9 mouse cellular contexts compared by ENCODE assay signal in the genomic region with DNA sequence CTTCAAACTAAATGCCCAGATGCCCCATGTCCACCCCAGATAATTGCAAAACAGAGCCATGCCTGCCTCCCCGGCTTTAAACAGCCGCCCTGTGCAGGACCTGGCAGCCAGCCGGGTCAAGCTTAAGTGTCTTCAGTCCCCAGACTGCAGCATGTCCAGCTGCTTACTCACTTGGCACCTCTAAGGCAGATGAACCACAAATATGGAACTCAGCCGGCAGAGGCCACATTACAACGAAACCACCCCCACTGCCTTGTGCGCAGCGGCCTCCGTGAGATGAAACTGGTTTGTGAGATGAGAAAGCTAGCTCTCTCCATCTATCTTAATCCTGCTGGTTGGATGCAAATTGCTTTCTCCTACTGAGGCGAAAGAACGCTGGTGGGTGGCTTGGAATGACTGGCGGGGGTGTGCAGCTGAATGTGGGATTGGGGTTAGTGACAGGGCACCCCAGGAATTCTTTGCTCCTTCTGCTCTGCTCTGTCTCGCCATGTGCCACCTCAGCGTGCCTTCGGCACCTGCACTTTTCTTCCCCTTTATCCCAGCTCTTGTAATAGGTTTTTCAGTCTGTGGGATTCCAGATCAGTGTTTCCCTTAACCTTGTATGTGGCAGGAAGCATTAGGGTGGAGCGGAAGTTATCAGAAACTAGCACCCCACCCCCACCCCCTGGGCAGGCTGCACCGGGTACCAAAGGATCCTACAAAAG. TPM values are rescaled to one million over a fixed set of nuclear protein-coding genes. Genes with fewer than 3 reads are reported as not detected.
A peak's percentile ranks its signal among the peaks of the same experiment; 100 is the strongest.
DNase-seq lines count a peak whose midpoint lies in the region; ATAC-seq and TF ChIP-seq lines count a peak whose summit lies in the region.
"Had no signal": no experiment of that assay in that cellular context is flagged by ENCODE, and none has a peak within 500 bp of the region (broad histone marks: within the 10 kb centered on the region; RNA-seq: fewer than 3 reads in every experiment).

No protein-coding gene starts in this region.

- peak; percentile 79 for DNase-seq in lung, embryonic 14.5 days
- DNase-seq in lung, adult 2 months = no peak
- DNase-seq in urinary bladder, postnatal 36 days (ENCODE audit: low spot score in 2 of 2) = peak; percentile 18 to 65
- DNase-seq in T-cell, adult 2 months (ENCODE audit: low spot score) = no peak
- DNase-seq in thymus, adult 18-20 months = no peak

- no peak overlapping the region for H3K4me2 ChIP-seq in lung, embryonic 14.5 days
- peak overlapping the region; percentile 25 for H3K4me2 ChIP-seq in heart, embryonic 14.5 days (ENCODE audit: low read length)
- peak overlapping the region; percentile 17; the same call in 1 of the 2 replicates for H3K4me2 ChIP-seq in lung, embryonic 16.5 days (ENCODE audit: low read depth, low read length)

- TF ChIP-seq POLR2A in lung, adult 2 months (IDR thresholded peaks at IDR 0.05; ENCODE audit: borderline replicate concordance, extremely low read depth, low read depth, low read length) = no peak

- ATAC-seq in lung, embryonic 14.5 days (ENCODE audit: insufficient read depth) = peak; percentile 76
- ATAC-seq in common myeloid progenitor, adult 5-6 weeks (replicated peaks; ENCODE audit: low read depth, poor library complexity, severe bottlenecking) = 0 out of 2 replicates have a peak, but pooled peaks have one; percentile 22
- ATAC-seq in heart, embryonic 14.5 days (ENCODE audit: insufficient number of reproducible peaks, insufficient read depth, low FRiP score, low read depth) = no peak
- peak; percentile 95 for ATAC-seq in lung, embryonic 16.5 days (ENCODE audit: low read depth)

- no peaks in the 10 kb centered on the region for H3K27me3 ChIP-seq in lung, embryonic 14.5 days (ENCODE audit: insufficient read depth, low read length)
- H3K27me3 ChIP-seq in heart, embryonic 14.5 days (ENCODE audit: control insufficient read depth, insufficient read depth, low read length) = no peaks in the 10 kb centered on the region
- H3K27me3 ChIP-seq in lung, embryonic 16.5 days (ENCODE audit: control insufficient read depth, insufficient read depth, low read depth, low read length) = no peaks in the 10 kb centered on the region

- H3K4me1 ChIP-seq in lung, embryonic 14.5 days (ENCODE audit: insufficient read depth) = peaks cover 9% of the 10 kb centered on the region; the same call in 1 of the 2 replicates
- no peaks in the 10 kb centered on the region; the same call in 1 of the 2 replicates for H3K4me1 ChIP-seq in lung, adult 2 months (ENCODE audit: control insufficient read depth, insufficient read depth, low read length)
- H3K4me1 ChIP-seq in heart, embryonic 14.5 days (ENCODE audit: control insufficient read depth in 2 of 2, insufficient read depth in 2 of 2, low read length in 2 of 2) = peaks cover 0 to 6% of the 10 kb centered on the region in 2 experiments; a peak in 2 of 4 replicates
- H3K4me1 ChIP-seq in lung, embryonic 16.5 days (replicated peaks; ENCODE audit: control insufficient read depth, insufficient read depth, low read length) = peaks cover 9% of the 10 kb centered on the region; the same call in 1 of the 2 replicates

- TF ChIP-seq CTCF in lung, embryonic 14.5 days (IDR thresholded peaks at IDR 0.05; ENCODE audit: low read depth) = no peak
- TF ChIP-seq CTCF in lung, adult 2 months (IDR thresholded peaks at IDR 0.05; ENCODE audit: insufficient read depth, low read length) = no peak

- peak overlapping the region; percentile 13; the same call in 1 of the 2 replicates for H3K9ac ChIP-seq in lung, embryonic 14.5 days
- no peak overlapping the region for H3K9ac ChIP-seq in heart, embryonic 14.5 days (ENCODE audit: low read length)
- peak overlapping the region; percentile 28; the same call in 1 of the 2 replicates for H3K9ac ChIP-seq in lung, embryonic 16.5 days (ENCODE audit: low read length)

- no peak overlapping the region for H3K4me3 ChIP-seq in lung, embryonic 14.5 days (ENCODE audit: low read depth, low read length)
- no peak overlapping the region for H3K4me3 ChIP-seq in lung, adult 2 months (replicated peaks; ENCODE audit: extremely low read depth, low read depth, low read length)
- H3K4me3 ChIP-seq in heart, embryonic 14.5 days (ENCODE audit: control insufficient read depth in 1 of 2, insufficient read depth in 1 of 2, low read depth in 1 of 2, low read length in 2 of 2) = no peak overlapping the region
- H3K4me3 ChIP-seq in lung, embryonic 16.5 days (ENCODE audit: low read length) = no peak overlapping the region

- no peaks in the 10 kb centered on the region for H3K9me3 ChIP-seq in lung, embryonic 14.5 days (ENCODE audit: low read depth, low read length)
- no peaks in the 10 kb centered on the region for H3K9me3 ChIP-seq in heart, embryonic 14.5 days (ENCODE audit: control insufficient read depth, low read length)
- H3K9me3 ChIP-seq in lung, embryonic 16.5 days (ENCODE audit: control insufficient read depth, low read length) = 0 out of 2 replicates have a peak, but pooled peaks cover 4% of the 10 kb centered on the region

- 31% methylated on average over 16 of the region's 16 CpGs for WGBS in lung, embryonic 14.5 days
- 49% methylated on average over 16 of the region's 16 CpGs for WGBS in lung, adult 2 months
- 34% methylated on average over 16 of the region's 16 CpGs for WGBS in heart, embryonic 14.5 days
- 39% methylated on average over 16 of the region's 16 CpGs for WGBS in lung, embryonic 16.5 days

- H3K36me3 ChIP-seq in lung, embryonic 14.5 days (ENCODE audit: insufficient read depth) = no peaks in the 10 kb centered on the region
- H3K36me3 ChIP-seq in heart, embryonic 14.5 days (ENCODE audit: control insufficient read depth, insufficient read depth, low read length) = no peaks in the 10 kb centered on the region
- H3K36me3 ChIP-seq in lung, embryonic 16.5 days (ENCODE audit: control insufficient read depth, insufficient read depth, low read length) = no peaks in the 10 kb centered on the region

- 0 out of 2 replicates have a peak overlapping the region, but pooled peaks have one; percentile 18 for H3K27ac ChIP-seq in lung, embryonic 14.5 days (ENCODE audit: low read depth)
- H3K27ac ChIP-seq in heart, embryonic 14.5 days (replicated peaks in 1 of 2; ENCODE audit: control insufficient read depth in 1 of 2, insufficient read depth in 1 of 2, low read depth in 2 of 2, low read length in 2 of 2) = no peak overlapping the region
- peak overlapping the region; percentile 61 for H3K27ac ChIP-seq in lung, embryonic 16.5 days (ENCODE audit: low read length)
- H3K27ac ChIP-seq: kidney, postnatal 0 days had no signal

RNA-seq across cellular contexts. Expression of a gene that starts 29.2 kb away (rescaled TPM):
- 0.42 and 0.46 TPM in 2 replicates for polyA plus RNA-seq in lung, embryonic 14.5 days (2014; fragmentation: Nextera tagmentation; extraction: Ambion mirVana)
- polyA plus RNA-seq in lung, adult 2 months (2012; rRNA removed) = 1.0 and 1.4 TPM in 2 replicates
- not detected in 2 replicates for total RNA-seq in common myeloid progenitor, adult 5-6 weeks (2017)
- not detected in 2 replicates for polyA plus RNA-seq in heart, embryonic 14.5 days (2014; fragmentation: Nextera tagmentation; extraction: Ambion mirVana)
- polyA plus RNA-seq in lung, embryonic 16.5 days (2015; fragmentation: Nextera tagmentation; extraction: Ambion mirVana) = 1.2 and 1.6 TPM in 2 replicates

Comparison
In these comparisons a context has a peak if more than half of its experiments do, and no peak if none do; other contexts are left out.
1. DNase-seq: peak in lung, embryonic 14.5 days (single experiment) and urinary bladder, postnatal 36 days (2 of 2); none in lung, adult 2 months (single experiment), T-cell, adult 2 months (single experiment) and thymus, adult 18-20 months (0 of 2).
2. H3K27ac ChIP-seq: peak in lung, embryonic 14.5 days (single experiment) and lung, embryonic 16.5 days (single experiment); none in heart, embryonic 14.5 days (0 of 2).